Mouse (Mus musculus): ENCODE data around the gene Gpr176.

Gpr176 gene

GRCm38 (mm10) chr2:118373572-118374279, 507 bp upstream of the Gpr176 start:
- peak; percentile 71 for DNase-seq (ENCODE audit: low spot score)

DNA sequence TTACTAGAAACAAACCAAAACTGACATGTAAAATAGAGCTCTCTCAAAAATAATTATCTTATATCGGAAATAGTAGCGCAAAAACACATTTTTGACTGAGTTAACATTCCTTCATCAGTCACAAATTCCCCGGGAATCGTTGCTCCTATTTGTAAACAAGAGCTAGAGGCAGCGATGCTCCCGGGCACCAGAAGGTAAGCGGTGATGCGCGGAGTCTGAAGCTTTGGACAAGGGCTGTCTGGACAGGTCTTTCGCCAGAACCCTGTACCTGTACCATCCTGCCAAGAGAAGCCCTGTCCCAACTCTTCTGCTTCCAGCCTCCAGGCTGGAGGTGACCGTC, 688 bp downstream of the Gpr176 start:
- no peak for DNase-seq (ENCODE audit: low spot score)

DNA sequence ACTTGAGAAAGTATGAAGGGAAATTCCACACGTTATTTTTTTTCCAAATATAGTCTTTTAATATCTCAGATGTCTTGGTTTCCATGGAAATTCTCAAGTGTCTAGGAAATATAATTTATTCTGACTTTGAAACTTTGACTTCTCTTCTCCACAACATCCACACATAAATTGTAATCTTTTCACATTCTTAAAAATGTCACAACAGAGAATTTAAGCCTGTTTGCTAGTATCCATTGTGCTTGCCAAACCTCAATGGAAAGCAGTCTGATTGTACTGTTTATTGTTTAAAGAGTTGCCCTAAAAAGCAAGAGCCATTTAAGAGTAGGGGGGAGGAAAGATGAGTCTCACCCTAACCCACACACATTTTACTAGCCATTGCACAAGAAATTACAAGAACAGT, 1.4 kb downstream of the Gpr176 start:
- DNase-seq (ENCODE audit: low spot score), result no peak

GRCm38 (mm10) chr2:118355138-118355719, 18.0 kb downstream of the Gpr176 start:
- no peak for DNase-seq (ENCODE audit: low spot score)

GRCm38 (mm10) chr2:118353916-118354403, 19.3 kb downstream of the Gpr176 start:
- no peak for DNase-seq (ENCODE audit: low spot score)

GRCm38 (mm10) chr2:118353498-118353897, 19.7 kb downstream of the Gpr176 start:
- DNase-seq (ENCODE audit: low spot score), result no peak

GRCm38 (mm10) chr2:118345535-118345934, 27.7 kb downstream of the Gpr176 start:
- no peak for DNase-seq (ENCODE audit: low spot score)

- no peak for DNase-seq (ENCODE audit: low spot score)
These were observed 29.3 kb downstream of the Gpr176 start for GRCm38 (mm10) chr2:118343897-118344296.

DNA sequence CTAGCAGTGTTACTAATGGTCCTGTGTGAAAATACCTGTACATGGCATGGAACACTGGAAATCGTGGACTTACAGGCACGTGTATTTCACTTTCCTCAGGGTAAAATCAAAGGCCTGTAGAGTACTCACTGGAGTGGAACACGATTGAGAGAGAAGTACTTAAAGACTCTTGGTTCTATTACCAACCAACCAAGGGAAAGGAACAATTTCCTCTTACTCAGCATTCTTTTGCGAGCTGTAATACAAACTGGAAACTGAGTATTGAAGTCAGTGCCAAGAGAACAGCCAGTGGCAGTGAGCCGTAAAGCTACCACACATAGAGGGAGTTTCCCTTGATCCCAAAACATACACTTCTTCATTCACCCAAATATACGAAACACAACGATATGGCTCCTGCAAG, 31.9 kb downstream of the Gpr176 start:
- no peak for DNase-seq (ENCODE audit: low spot score)

GRCm38 (mm10) chr2:118336084-118336483, 37.1 kb downstream of the Gpr176 start:
- DNase-seq (ENCODE audit: low spot score), result no peak

DNA sequence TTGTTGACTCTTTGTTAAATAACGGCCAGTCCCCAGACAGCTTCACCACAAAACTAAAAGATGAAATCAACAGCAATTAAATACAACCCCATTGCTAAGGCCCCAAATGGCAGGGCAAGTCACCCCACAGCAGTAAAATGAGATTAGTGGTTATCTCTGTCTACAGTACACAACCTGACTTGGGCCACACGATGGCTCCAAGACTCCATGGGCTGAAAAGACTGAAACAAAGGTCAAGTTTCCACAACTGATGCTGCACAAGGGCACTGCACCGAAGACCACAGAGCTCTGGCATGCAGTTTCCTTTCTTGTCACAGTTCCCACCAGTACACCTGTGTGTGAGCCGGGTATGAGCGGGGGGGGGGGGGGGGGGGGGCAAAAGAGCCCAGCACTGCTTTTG, 50.6 kb downstream of the Gpr176 start:
- DNase-seq (ENCODE audit: low spot score), result no peak

DNA sequence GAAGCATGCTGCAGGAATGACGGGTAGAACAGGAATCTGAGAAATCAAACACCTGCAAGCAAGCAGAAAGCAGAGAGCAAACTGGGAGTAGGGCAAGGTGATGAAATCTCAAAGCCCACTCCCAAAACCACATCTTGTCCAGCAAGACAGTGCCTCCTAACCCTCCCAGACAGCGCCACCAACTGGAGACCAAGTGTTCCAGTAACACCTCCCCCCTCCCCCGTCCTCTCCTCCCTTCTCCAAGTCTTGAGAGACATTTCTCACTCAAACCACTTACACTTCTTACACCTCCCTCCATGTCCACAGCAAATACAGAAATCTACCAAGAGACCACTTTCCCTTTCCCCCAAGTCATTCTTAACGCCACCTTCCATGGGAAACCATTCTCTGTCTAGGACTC, 51.4 kb downstream of the Gpr176 start:
- no peak for DNase-seq (ENCODE audit: low spot score)

- DNase-seq (ENCODE audit: low spot score), result no peak
These were observed 52.1 kb downstream of the Gpr176 start for GRCm38 (mm10) chr2:118321094-118321493.

DNA sequence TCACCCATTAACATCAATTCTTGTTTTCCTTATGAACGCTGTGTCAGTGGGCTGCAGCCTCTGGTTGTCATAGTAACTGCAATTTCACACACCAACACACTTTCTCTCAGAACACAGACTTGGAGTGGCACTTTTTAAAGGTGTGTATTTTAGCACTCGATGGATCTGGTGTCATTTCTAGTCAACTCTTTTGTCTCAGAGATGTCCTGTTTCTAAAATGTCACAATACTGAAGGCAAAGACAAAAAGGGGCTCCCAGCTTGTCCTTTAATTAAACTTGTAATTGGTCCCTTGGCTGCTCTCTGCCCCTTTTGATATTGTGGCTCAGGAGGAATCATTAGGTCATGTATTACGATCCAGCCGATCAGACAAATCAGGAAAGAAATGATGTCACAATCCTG, 52.7 kb downstream of the Gpr176 start:
- DNase-seq (ENCODE audit: low spot score), result no peak

- no peak for DNase-seq (ENCODE audit: low spot score)
These were observed 54.0 kb downstream of the Gpr176 start for GRCm38 (mm10) chr2:118319176-118319575.

DNA sequence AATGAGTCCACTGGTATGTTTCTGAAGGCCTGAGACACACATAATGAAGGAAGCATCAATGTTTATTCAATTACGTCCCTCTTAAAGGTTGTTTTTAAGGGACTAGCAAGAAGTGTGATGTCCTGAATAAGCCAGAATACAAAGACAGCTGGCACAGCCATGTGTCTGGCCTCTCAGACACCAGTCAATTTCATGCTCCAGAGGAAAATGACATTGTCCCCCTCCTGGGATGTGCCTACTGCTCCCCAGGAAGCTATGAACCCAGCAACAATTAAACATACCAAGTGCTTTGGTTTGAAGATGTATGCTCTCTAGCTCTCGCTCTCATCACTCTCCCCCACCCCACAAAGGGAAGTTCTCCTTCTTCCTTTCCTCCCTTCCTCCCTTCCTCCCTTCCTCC, 56.3 kb downstream of the Gpr176 start:
- DNase-seq (ENCODE audit: low spot score), result no peak

DNA sequence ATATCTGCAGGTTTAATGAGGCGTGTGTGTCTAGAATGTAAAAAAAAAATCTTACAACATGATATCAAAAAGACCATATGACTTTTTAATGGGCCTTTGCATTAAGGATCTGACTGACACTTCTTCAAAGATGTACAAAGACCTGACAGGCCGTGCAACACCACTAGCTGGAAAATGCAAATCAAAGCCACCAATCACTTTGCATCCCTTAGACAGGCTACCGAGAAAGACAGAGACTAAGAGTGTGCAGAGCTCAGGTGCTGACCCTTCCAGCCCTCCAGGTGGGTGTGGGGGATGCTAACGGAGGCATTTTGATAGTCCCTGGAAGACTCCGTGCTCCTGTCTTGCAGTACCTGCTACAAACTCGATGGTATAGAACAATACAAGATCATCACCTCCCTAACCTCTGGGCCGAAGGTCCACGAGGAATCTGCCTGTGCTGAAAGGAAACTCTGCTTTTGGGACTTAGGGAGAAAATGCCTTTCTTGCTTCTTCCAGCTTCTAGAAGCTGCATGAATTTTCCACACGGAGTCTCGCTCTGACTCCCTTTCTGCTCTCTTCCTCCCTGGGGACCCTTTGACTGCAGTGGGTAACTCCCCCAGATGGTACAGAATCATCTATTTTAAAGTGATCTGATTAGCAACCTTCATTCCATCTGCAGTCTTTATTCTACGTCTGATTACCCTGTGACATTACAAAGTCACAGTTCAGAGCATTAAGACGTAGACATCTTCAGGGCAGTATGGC, 57.4 kb downstream of the Gpr176 start:
- DNase-seq (ENCODE audit: low spot score), result no peak

DNA sequence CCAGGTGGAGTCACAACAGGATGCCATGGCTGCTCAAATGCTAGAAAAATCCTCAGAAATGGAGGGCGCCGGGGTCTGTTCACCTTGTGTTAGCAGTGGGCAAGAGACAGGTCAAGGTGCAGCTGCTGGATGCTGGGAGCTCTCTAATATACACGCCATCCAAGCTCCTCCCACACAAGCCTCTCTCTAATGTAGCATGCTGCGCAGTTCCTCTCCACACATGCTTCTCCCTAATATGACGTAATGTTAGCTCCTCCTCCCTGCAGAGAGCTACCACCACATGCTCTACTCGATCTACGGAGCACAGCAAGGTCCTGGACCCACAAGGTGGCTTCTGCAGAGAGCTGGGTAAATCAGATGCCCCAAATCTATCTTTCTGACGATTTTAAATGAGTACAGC, 65.7 kb downstream of the Gpr176 start:
- no peak for DNase-seq (ENCODE audit: low spot score)

DNA sequence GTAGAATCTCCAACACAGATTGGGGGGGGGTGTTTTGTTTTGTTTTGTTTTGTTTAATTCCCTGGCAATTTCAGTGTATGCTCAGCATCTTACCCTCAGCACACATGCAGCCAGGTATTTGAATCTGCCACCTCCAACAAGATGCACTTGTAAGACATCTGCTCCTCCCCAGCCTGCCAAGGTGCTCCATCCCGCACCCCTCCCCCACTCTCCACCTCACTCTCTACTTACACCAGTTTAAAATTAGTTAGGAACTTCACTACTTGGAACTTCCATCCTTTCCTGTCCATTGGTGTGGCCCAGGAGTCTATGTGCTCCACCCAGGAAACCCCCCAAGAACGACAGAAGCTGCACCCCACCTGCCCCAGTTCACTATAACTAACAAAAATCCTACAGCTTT, 66.3 kb downstream of the Gpr176 start:
- DNase-seq (ENCODE audit: low spot score), result no peak

- no peak for DNase-seq (ENCODE audit: low spot score)
These were observed 66.7 kb downstream of the Gpr176 start for GRCm38 (mm10) chr2:118306522-118306895.

DNA sequence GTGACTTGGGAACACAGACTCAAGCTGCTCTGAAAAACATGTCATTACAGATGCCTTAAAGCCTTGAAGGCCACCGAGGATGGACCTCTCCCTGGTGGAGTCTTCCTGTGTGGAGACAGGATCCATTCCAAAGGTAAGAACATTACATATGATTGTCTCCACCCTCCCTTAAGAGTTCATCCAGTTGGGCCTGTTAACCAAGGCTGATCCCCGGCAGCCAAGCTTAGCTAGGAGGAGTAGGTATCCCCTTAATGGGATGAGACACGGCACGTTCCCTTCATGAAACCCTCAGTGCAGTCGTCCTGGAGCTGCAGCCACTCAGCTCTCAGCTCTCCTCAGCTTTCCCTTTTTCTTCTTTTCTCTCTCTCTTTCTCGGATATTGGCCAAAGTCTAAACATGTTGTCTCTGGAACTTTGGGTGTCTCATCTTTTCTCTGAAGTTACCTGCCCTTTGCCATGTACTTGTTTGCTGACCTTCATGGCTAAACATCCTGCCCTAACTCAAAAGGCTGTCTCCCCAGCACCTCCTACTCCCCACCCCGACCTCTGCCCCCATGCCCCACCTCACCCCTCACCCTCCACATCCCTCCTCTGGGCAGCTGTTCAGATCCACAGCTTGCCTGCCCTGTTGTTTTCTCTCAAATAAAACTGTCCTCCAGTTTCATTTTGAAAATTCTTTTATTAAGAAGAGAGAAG, 67.2 kb downstream of the Gpr176 start:
- no peak for DNase-seq (ENCODE audit: low spot score)

DNA sequence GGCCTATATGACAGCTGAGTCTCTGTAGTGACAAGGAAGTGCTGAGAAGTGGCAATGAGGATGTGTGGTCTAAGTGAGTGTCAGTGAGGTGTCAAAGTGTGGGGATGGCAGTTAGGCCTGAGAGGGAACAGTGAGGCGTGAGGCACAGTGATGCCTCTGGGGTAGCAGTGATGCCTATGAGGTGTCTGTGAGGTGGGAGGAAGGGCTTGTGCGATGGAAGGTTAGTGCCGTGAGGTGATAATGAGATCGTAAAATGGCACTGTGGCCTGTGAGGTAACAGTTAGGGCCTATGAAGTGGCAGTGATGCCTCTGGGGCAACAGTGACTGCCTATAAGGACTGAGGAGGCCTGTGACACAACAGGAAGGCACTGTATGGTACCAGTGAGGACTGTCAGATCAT, 69.8 kb downstream of the Gpr176 start:
- DNase-seq (ENCODE audit: low spot score), result no peak

- no peak for DNase-seq (ENCODE audit: low spot score)
These were observed 71.6 kb downstream of the Gpr176 start for GRCm38 (mm10) chr2:118301656-118302055.

Measured in ovary, postnatal 36 days (tissue).